Mouse (Mus musculus) cortical plate, adult 2 months (tissue): ENCODE data around the gene Ncoa1.

ENCODE experiments used
- CTCF ChIP-seq: fragments of 200-500 bp; IDR thresholded peaks from 2 replicates; pipeline ENCODE4 v1.5.1; 2011; ENCODE audit warnings: mild to moderate bottlenecking, control low read depth, low read length; ENCODE audit not compliant: insufficient read depth; ENCODE audit errors: extremely low read depth
- POLR2A ChIP-seq: fragments of 200-500 bp; IDR thresholded peaks from 2 replicates; pipeline ENCODE4 v1.6.1; 2011; ENCODE audit warnings: mild to moderate bottlenecking, low read length, control low read depth; ENCODE audit not compliant: insufficient read depth; ENCODE audit errors: extremely low read depth

DNA sequence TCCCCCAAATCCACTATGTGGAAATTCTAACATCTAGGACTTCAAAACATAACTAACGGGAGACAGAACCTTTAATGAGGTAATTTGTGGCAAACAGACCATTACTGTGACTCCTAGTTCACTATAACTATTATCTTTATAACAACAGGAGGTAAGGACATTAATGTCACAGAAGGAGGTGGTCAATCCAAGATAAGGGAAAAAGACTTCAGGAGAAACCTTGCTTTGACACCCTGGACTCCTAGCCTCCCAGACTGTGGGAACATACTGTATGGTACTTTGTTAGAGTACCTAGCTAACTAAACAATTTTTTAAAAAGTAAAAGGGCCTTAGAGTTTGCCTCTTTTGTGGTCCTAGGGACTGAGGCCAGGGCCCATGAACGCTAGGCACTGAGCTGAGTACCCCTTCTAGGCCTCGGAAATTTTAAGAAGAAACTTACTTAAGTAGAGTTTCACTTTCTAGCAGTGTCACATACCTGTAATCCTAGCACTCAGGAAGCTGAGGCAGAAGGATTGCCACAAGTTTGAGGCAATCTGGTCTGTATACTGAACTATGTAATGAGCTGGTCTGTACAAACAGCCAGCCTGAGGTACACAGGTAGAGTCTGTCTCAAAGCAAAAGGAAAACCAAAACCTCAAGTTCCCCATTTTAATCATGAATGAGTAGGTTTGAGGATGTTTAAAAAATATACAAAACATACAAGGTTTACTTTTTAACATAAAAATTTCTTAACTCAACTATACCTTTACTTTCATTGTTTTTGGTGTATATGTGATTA, 197.8 kb downstream of the Ncoa1 start:
- TF ChIP-seq CTCF (no peak), POLR2A (no peak)
